Mouse (Mus musculus): ENCODE results near the gene Pten. TPM values are rescaled to one million over a fixed set of nuclear protein-coding genes. Genes with fewer than 3 reads are reported as not detected.

Pten gene
- total and polyA plus RNA-seq, 3 experiments, result 24.1 to 41.5 (median 36.8) TPM

- peak overlapping the region; percentile 95 for H3K4me2 ChIP-seq (ENCODE audit: insufficient read depth, low read depth, poor library complexity, severe bottlenecking)
- peak overlapping the region; percentile 84 for H3K9ac ChIP-seq (ENCODE audit: insufficient read depth, low read depth)
- in situ Hi-C loops (cut with MboI; ENCODE audit: low pct_ligation_motif_present, low pct_unique_long_range_greater_than_20kb, low sequenced_read_pairs), result loop anchor here (5.0 to 25.0 kb wide), 4 partner anchors 38 to 457 kb away; no protein-coding TSS in a partner anchor
Measured at GRCm38 (mm10) chr19:32755104-32755791, 2.0 kb upstream of the Pten start.

GRCm38 (mm10) chr19:32755792-32756635 lies 1.3 kb upstream of the Pten start:
- H3K4me2 ChIP-seq (ENCODE audit: insufficient read depth, low read depth, poor library complexity, severe bottlenecking), result peak overlapping the region; percentile 95
- in situ Hi-C loops (cut with MboI; ENCODE audit: low pct_ligation_motif_present, low pct_unique_long_range_greater_than_20kb, low sequenced_read_pairs) (loop anchor here (5.0 to 25.0 kb wide), 4 partner anchors 39 to 456 kb away; no protein-coding TSS in a partner anchor), dilution Hi-C loops (cut with MboI; ENCODE audit: extremely low pct_ligation_motif_present, extremely low pct_unique_long_range_greater_than_20kb, low sequenced_read_pairs) (no loop called here)
- peak; percentile 94 for DNase-seq (ENCODE audit: extremely low read depth)
- peak overlapping the region; percentile 84 for H3K9ac ChIP-seq (ENCODE audit: insufficient read depth, low read depth)
- peak overlapping the region; percentile 87 for H3K27ac ChIP-seq (ENCODE audit: insufficient read depth, low read depth)
- H3K4me1 ChIP-seq (ENCODE audit: control insufficient read depth in 1 of 2, insufficient read depth in 2 of 2), result peaks cover 0 to 14% of the 10 kb centered on the region in 2 experiments; a peak in 2 of 4 replicates
- H3K4me3 ChIP-seq (replicated peaks in 1 of 3; ENCODE audit: low read depth in 2 of 3, low read length in 2 of 3, poor library complexity in 1 of 3), result peak overlapping the region; percentile 62 to 75 (median 66)
- H3K27me3 ChIP-seq (replicated peaks), result no peaks in the 10 kb centered on the region
- H3K9me3 ChIP-seq (replicated peaks; ENCODE audit: low read length), result no peaks in the 10 kb centered on the region
- H3K36me3 ChIP-seq (replicated peaks in 1 of 2; ENCODE audit: control insufficient read depth in 1 of 2, insufficient read depth in 1 of 2, low read length in 1 of 2), result no peaks in the 10 kb centered on the region
- peaks cover 28% of the 10 kb centered on the region for H3K79me2 ChIP-seq (replicated peaks; ENCODE audit: control insufficient read depth, extremely low read depth, insufficient read depth, poor library complexity, severe bottlenecking)
- TF ChIP-seq UBTF (IDR thresholded peaks at IDR 0.05; ENCODE audit: low read depth, low read length), result peak; percentile 67; the same call in 1 of the 2 replicates
- no peak for TF ChIP-seq JUND (conservative IDR thresholded peaks at IDR 0.05; ENCODE audit: low read depth, low read length)
- TF ChIP-seq MAZ (IDR thresholded peaks at IDR 0.05; ENCODE audit: low read depth, low read length), result peak; percentile 66
- TF ChIP-seq MXI1 (IDR thresholded peaks at IDR 0.05; ENCODE audit: low read depth, low read length), result peak; percentile 69
- peak; percentile 76 for TF ChIP-seq POLR2A (IDR thresholded peaks at IDR 0.05; ENCODE audit: low read depth, low read length)
- TF ChIP-seq CHD2 (IDR thresholded peaks at IDR 0.05; ENCODE audit: low read length), result peak; percentile 49; the same call in 1 of the 2 replicates
- TF ChIP-seq POLR2AphosphoS2 (IDR thresholded peaks at IDR 0.05; ENCODE audit: low read depth, low read length), result peak; percentile 68; the same call in 1 of the 2 replicates
- no peak for TF ChIP-seq ZNF384 (IDR thresholded peaks at IDR 0.05; ENCODE audit: low read depth, low read length)
- no peak; the same call in 1 of the 2 replicates for TF ChIP-seq E2F4 (IDR thresholded peaks at IDR 0.05; ENCODE audit: insufficient replicate concordance, low read depth, low read length)
- TF ChIP-seq USF2 (conservative IDR thresholded peaks at IDR 0.05; ENCODE audit: low read depth, low read length), result peak; percentile 89
- no peak for TF ChIP-seq EP300 (IDR thresholded peaks at IDR 0.05; ENCODE audit: low read length)
- TF ChIP-seq ZMIZ1 (IDR thresholded peaks at IDR 0.05; ENCODE audit: low read depth, low read length), result peak; percentile 65
- TF ChIP-seq MYC (IDR thresholded peaks at IDR 0.05; ENCODE audit: low read depth, low read length), result peak; percentile 87
- peak; percentile 56 for TF ChIP-seq IRF4 (IDR thresholded peaks at IDR 0.05; ENCODE audit: low read depth, low read length)
- no peak for TF ChIP-seq ZKSCAN1 (IDR thresholded peaks at IDR 0.05; ENCODE audit: borderline replicate concordance, low read depth, low read length)
- TF ChIP-seq MAX (IDR thresholded peaks at IDR 0.05; ENCODE audit: low read length), result peak; percentile 96
- TF ChIP-seq BHLHE40 (IDR thresholded peaks at IDR 0.05; ENCODE audit: low read depth, low read length), result peak; percentile 97
- TF ChIP-seq MAFK (IDR thresholded peaks at IDR 0.05; ENCODE audit: insufficient replicate concordance, low read length), result no peak
- no peak for TF ChIP-seq GABPA (IDR thresholded peaks at IDR 0.05; ENCODE audit: insufficient replicate concordance, low read depth, low read length)
- TF ChIP-seq TCF12 (IDR thresholded peaks at IDR 0.05; ENCODE audit: low read depth, low read length), result peak; percentile 93
- 0 out of 2 replicates have a peak, but pooled peaks have one; percentile 4 for TF ChIP-seq ETS1 (conservative IDR thresholded peaks at IDR 0.05; ENCODE audit: low read depth, low read length)
- no peak for TF ChIP-seq JUN (IDR thresholded peaks at IDR 0.05; ENCODE audit: insufficient read depth, low read depth, low read length)
- peak; percentile 92 for TF ChIP-seq KAT2A (IDR thresholded peaks at IDR 0.05; ENCODE audit: insufficient replicate concordance, low read length)
- TF ChIP-seq RAD21 (IDR thresholded peaks at IDR 0.05; ENCODE audit: low read depth, low read length), result peak; percentile 50
- no peak for TF ChIP-seq RCOR1 (conservative IDR thresholded peaks at IDR 0.05; ENCODE audit: low read depth, low read length)

More at GRCm38 (mm10) chr19:32755104-32755791, 2.0 kb upstream of the Pten start:
- dilution Hi-C loops (cut with MboI; ENCODE audit: extremely low pct_ligation_motif_present, extremely low pct_unique_long_range_greater_than_20kb, low sequenced_read_pairs), result no loop called here
- TF ChIP-seq TCF12 (IDR thresholded peaks at IDR 0.05; ENCODE audit: low read depth, low read length) (no peak; the same call in 1 of the 2 replicates), ETS1 (conservative IDR thresholded peaks at IDR 0.05; ENCODE audit: low read depth, low read length) (peak; percentile 46), ZNF384 (IDR thresholded peaks at IDR 0.05; ENCODE audit: low read depth, low read length) (peak; percentile 83; the same call in 1 of the 2 replicates), TBP (conservative IDR thresholded peaks at IDR 0.05; ENCODE audit: low read depth, low read length) (0 out of 2 replicates have a peak, but pooled peaks have one; percentile 19), ZMIZ1 (IDR thresholded peaks at IDR 0.05; ENCODE audit: low read depth, low read length) (no peak), NELFE (IDR thresholded peaks at IDR 0.05; ENCODE audit: low read depth, low read length) (no peak), MYC (IDR thresholded peaks at IDR 0.05; ENCODE audit: low read depth, low read length) (peak; percentile 31; the same call in 1 of the 2 replicates)
- H3K79me2 ChIP-seq (replicated peaks; ENCODE audit: control insufficient read depth, extremely low read depth, insufficient read depth, poor library complexity, severe bottlenecking), result peaks cover 22% of the 10 kb centered on the region
- H3K27me3 ChIP-seq (replicated peaks), result no peaks in the 10 kb centered on the region
- H3K4me1 ChIP-seq (ENCODE audit: control insufficient read depth in 1 of 2, insufficient read depth in 2 of 2), result peaks cover 0 to 14% of the 10 kb centered on the region in 2 experiments; a peak in 2 of 4 replicates
- H3K9me3 ChIP-seq (replicated peaks; ENCODE audit: low read length), result no peaks in the 10 kb centered on the region
- peak overlapping the region; percentile 87 for H3K27ac ChIP-seq (ENCODE audit: insufficient read depth, low read depth)
- H3K4me3 ChIP-seq (replicated peaks in 1 of 3; ENCODE audit: low read depth in 2 of 3, low read length in 2 of 3, poor library complexity in 1 of 3), result peak overlapping the region; percentile 62 to 75 (median 66)
- DNase-seq (ENCODE audit: extremely low read depth), result peak; percentile 91
- H3K36me3 ChIP-seq (replicated peaks in 1 of 2; ENCODE audit: control insufficient read depth in 1 of 2, insufficient read depth in 1 of 2, low read length in 1 of 2), result no peaks in the 10 kb centered on the region
